Mouse (Mus musculus): ENCODE data around the gene Mtfr1l. TPM values are rescaled to one million over a fixed set of nuclear protein-coding genes. Genes with fewer than 3 reads are reported as not detected.

The Mtfr1l gene
- polyA plus RNA-seq, 1 experiment from 2014 or later = 69.4 TPM

DNA sequence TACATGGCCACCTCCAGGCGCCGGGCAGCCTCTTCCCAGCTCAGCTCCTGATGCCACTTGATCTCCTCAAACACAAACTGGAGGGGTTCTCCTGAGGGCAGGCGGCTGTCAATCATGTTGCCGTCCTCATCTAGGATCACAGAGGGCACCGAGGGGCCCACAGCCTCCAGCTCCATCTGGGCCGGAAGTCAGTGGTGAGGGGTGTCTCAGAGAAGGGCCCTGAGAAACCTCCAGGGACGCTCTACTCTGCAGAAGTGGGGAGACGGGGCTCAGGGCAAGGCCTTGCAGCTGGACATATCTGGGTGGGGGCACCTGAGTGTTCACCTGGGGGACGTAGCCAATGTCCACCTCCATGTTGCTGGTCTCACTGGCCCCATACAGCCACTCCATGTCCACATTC is 7.5 kb upstream of the Mtfr1l start:
- ChIA-PET CTCF (interaction anchor here (0.6 to 1.5 kb wide), 7 partner anchors 9 to 251 kb away, joined by 3 to 6 read pairs (median 3); partner anchors contain the start of gene Selenon), POLR2A (no interaction called here)
- no peak for DNase-seq (ENCODE audit: low read depth, low spot score)
- in situ Hi-C loops (cut with MboI; ENCODE audit: low pct_unique_long_range_greater_than_20kb) = loop anchor here (10.0 kb wide), 2 partner anchors 172 to 342 kb away; no protein-coding TSS in a partner anchor
- no peak for TF ChIP-seq CTCF (IDR thresholded peaks at IDR 0.05)
- H3K27me3 ChIP-seq = no peaks in the 10 kb centered on the region
- ATAC-seq = no peak

DNA sequence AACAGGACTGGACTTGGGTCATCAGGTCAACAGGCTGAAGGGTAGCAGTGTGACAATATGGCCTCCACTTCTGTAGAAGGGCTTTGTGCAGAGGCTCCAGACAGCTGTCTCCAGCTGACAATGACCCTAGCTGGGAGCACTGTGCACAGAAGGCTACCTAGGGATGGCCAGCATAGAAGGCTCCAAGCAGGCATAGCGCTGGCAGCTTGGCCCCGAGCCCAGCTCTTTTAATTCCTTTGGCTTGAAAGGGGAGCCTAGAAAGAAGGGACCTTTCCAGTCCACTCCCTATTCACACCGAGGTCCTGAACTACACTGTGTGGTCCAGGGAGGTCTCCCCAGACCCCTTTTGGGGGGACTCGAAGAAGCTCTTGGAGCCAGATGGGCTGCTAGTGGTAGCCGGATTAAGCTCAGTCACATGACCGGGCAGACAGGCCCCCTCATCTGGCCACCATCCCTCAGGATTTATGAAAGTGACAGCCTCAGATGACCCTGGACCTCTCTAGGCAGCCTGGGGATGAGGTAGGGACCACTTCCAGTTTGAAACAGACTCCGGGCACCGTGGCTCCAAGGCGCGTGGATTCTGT is 3.9 kb upstream of the Mtfr1l start:
- H3K27me3 ChIP-seq = no peaks in the 10 kb centered on the region
- ATAC-seq (no peak), DNase-seq (ENCODE audit: low read depth, low spot score) (no peak)
- POLR2A ChIA-PET = interaction anchor here (1.0 kb wide), 1 partner anchor 12 kb away, joined by 6 read pairs; the partner anchor contains the start of gene Selenon
- in situ Hi-C loops (cut with MboI; ENCODE audit: low pct_unique_long_range_greater_than_20kb) = no loop called here
- no peak for TF ChIP-seq CTCF (IDR thresholded peaks at IDR 0.05)
- CTCF ChIA-PET = interaction anchor here (1.5 kb wide), 1 partner anchor 174 kb away, joined by 4 read pairs; no protein-coding TSS in a partner anchor

DNA sequence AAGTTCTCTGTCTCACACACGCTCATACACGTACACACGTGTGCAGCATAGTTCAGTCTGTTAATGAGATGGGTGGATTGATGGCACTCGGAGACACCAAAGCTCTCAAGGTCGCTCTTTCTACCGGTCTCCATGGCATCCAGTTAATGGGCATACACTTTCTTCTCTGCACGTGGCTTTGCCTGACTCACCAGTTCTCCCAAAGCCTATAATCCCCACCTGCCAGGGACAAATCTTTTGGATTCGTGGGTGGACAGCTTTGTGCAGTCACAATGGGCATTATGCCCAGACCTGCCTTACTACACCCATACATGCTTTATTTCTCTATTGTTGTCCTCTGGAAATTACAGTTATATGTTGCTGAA is 582 bp upstream of the Mtfr1l start:
- ATAC-seq = peak; percentile 17
- DNase-seq (ENCODE audit: low read depth, low spot score) = peak; percentile 75
- CTCF ChIA-PET = interaction anchor here (0.8 kb wide), 1 partner anchor 58 kb away, joined by 4 read pairs; no protein-coding TSS in a partner anchor
- in situ Hi-C loops (cut with MboI; ENCODE audit: low pct_unique_long_range_greater_than_20kb) = no loop called here
- TF ChIP-seq CTCF (IDR thresholded peaks at IDR 0.05) = no peak
- POLR2A ChIA-PET = interaction anchor here (0.9 to 2.1 kb wide), 2 partner anchors 10 to 20 kb away, joined by 3 to 6 read pairs; no protein-coding TSS in a partner anchor
- H3K27me3 ChIP-seq = no peaks in the 10 kb centered on the region

DNA sequence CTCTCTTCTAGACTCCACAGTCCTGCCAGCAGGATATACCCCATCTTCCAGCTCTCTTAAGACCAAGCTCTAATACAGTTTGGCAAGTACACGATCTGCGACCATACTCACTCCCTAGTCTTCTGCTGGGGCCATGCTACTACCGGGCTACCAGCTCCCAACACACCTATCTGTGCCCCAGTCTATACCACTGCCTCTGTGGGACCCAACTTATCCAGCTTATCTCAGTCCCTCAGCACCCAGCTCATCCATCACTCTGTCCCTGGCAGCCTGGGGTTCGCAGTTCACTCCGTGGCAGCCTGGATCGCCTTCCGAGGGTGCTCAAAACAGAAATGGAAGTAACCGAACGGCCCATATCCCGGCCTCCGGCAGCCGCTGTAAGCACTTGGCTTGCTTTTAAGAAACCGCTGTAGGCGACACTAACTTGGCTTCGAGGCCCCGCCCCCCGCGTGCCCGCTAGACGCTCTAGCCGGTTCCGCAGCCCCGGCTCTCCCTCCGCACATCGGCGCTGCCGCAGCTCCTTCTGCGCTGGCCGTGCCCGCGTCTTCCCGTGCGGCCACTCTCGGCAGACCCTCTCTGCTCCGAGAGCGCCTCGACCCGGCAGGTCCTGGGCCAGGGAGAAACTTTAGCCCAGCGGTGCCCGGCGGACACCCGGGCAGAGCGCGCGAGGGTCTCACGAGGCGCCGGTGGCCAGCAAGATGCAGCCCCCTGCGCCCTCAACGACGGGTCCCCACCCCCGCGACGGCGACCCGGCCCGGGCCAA is 882 bp downstream of the Mtfr1l start:
- ChIA-PET CTCF (interaction anchor here (0.9 kb wide), 1 partner anchor 27 kb away, joined by 3 read pairs; no protein-coding TSS in a partner anchor), POLR2A (interaction anchor here (2.1 kb wide), 1 partner anchor 11 kb away, joined by 6 read pairs; no protein-coding TSS in a partner anchor)
- no peak for DNase-seq (ENCODE audit: low read depth, low spot score)
- ATAC-seq = peak; percentile 44
- TF ChIP-seq CTCF (IDR thresholded peaks at IDR 0.05) = no peak
- H3K27me3 ChIP-seq = no peaks in the 10 kb centered on the region
- in situ Hi-C loops (cut with MboI; ENCODE audit: low pct_unique_long_range_greater_than_20kb) = no loop called here

DNA sequence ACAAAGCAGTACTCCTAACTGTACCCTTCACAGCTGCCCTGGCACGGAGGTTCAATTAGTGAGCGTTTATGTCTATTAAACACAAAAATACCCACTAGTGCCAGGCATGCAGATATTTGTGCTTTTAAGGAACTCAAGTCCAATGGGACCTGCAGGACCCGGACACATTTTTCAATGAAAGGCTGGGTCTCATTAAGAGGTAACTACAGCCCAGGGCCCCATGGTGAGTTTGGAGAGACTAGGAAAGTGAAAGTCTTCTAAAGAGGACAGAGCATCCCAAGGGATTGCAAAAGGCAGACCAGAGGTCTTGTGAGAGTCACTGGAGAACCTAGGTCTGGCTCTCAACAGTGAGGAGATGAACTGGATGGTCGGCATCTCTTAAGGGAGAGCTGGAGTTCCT is 1.8 kb downstream of the Mtfr1l start:
- ATAC-seq (no peak), DNase-seq (ENCODE audit: low read depth, low spot score) (no peak)
- ChIA-PET POLR2A (no interaction called here), CTCF (interaction anchor here (0.9 kb wide), 1 partner anchor 26 kb away, joined by 3 read pairs; no protein-coding TSS in a partner anchor)
- no peaks in the 10 kb centered on the region for H3K27me3 ChIP-seq
- TF ChIP-seq CTCF (IDR thresholded peaks at IDR 0.05) = no peak
- in situ Hi-C loops (cut with MboI; ENCODE audit: low pct_unique_long_range_greater_than_20kb) = no loop called here

DNA sequence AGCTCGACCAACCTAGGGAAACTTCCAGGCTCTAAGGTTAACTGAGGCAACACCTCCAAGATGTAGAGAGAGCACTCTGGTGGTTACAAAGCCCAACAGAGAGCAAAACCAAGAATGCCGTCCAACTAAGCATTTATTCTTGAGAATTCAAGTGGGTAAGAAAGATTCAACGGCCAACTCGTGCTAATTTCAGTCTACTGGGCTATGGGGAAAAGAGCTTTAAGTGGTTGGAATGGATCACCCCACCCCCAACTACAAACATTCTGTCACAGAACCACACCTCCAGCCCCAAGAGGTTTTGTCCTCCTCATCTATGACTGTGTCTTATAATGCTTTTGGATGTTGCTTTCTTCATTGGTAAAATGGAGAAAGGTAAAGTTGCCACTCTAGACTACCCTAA is 2.3 kb downstream of the Mtfr1l start:
- DNase-seq (ENCODE audit: low read depth, low spot score) (no peak), ATAC-seq (no peak)
- in situ Hi-C loops (cut with MboI; ENCODE audit: low pct_unique_long_range_greater_than_20kb) = no loop called here
- TF ChIP-seq CTCF (IDR thresholded peaks at IDR 0.05) = no peak
- POLR2A ChIA-PET = no interaction called here
- H3K27me3 ChIP-seq = no peaks in the 10 kb centered on the region
- CTCF ChIA-PET = interaction anchor here (0.9 kb wide), 1 partner anchor 10 kb away, joined by 4 read pairs; no protein-coding TSS in a partner anchor

DNA sequence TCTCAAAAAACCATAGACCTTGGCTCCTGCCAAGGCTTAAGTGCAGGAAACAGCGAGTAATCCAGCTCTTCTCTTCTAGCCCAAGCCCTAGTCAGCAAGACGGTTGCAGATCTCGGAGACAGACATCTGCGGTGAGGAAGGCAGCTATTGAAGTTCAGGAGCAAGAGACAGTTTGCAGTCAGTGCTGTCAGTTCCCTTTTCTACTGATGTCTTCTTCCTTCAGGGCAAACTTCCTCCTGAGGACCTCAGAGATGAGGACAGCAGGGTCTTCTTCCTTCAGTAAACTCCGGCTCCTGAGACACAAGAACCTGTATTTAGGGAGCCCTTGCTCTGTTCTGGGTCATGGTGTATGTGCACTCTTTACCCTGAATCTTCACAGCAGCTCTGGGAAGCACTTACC is 9.0 kb downstream of the Mtfr1l start:
- H3K27me3 ChIP-seq = no peaks in the 10 kb centered on the region
- no peak for TF ChIP-seq CTCF (IDR thresholded peaks at IDR 0.05)
- POLR2A ChIA-PET = no interaction called here
- CTCF ChIA-PET = interaction anchor here (1.0 kb wide), 1 partner anchor 15 kb away, joined by 3 read pairs; no protein-coding TSS in a partner anchor
- DNase-seq (ENCODE audit: low read depth, low spot score) = no peak
- ATAC-seq = no peak
- in situ Hi-C loops (cut with MboI; ENCODE audit: low pct_unique_long_range_greater_than_20kb) = no loop called here

DNA sequence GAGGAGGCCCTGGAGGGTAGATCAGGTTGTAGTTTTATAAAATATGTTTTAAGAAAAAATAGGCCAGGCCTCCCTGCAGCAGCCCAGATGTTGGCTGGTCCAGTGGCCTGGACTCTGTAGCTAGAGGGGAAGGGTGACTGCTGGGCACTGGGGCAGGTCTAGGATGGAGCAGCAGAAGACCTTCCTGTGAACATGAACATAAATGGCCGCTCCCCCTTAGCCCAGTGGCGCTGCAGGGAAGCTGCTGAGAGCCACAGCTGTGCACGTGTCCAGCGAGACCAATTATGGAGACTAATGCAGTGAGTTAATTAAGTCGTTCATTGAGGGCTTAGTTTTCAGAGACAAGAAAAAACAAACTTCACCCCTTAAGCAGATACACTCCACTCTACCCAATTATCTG is 9.4 kb downstream of the Mtfr1l start:
- no peaks in the 10 kb centered on the region for H3K27me3 ChIP-seq
- no peak for DNase-seq (ENCODE audit: low read depth, low spot score)
- in situ Hi-C loops (cut with MboI; ENCODE audit: low pct_unique_long_range_greater_than_20kb) = no loop called here
- ChIA-PET CTCF (no interaction called here), POLR2A (no interaction called here)
- TF ChIP-seq CTCF (IDR thresholded peaks at IDR 0.05) = no peak
- no peak for ATAC-seq

DNA sequence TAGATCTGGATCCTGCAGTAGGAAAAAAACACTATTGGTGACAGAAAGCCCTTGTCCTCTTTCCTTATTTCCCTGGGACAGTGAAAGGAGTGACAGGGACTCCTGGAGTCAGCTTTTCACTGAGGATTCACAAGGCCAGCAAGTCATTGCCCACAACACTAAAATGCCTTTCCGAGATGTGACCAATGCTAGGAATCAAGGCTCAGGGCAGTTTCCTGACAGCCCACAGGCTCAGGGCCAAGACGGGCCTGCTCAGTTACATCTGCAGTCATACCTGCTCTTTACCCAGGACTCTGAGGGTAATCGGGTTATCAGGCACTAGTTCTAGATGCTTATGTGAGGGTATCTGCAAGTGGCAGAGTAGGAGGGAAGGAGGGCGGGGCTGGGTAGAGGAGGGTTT is 11.7 kb downstream of the Mtfr1l start:
- TF ChIP-seq CTCF (IDR thresholded peaks at IDR 0.05) = no peak
- ChIA-PET POLR2A (no interaction called here), CTCF (interaction anchor here (1.4 kb wide), 1 partner anchor 45 kb away, joined by 4 read pairs; no protein-coding TSS in a partner anchor)
- H3K27me3 ChIP-seq = no peaks in the 10 kb centered on the region
- DNase-seq (ENCODE audit: low read depth, low spot score) = no peak
- in situ Hi-C loops (cut with MboI; ENCODE audit: low pct_unique_long_range_greater_than_20kb) = no loop called here
- ATAC-seq = no peak

DNA sequence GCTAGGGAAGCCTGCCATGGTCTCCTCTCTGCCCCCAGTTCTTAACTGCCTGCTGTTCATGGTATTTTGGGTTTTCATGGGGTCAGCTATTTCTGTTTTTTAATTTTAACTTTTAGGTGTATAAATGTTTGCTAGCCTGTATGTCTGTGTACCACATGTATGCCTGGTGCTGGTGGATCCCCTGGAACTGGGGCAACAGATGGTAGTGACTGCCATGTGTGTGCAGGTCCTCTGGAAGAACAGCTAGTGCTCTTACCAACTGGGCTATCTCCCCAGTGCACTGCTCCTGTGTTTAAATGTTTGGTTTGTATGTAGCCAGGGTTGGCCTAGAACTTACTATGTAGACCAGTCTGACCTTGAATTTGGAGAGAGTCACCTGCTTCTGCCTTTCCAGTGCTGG is 15.9 kb downstream of the Mtfr1l start:
- in situ Hi-C loops (cut with MboI; ENCODE audit: low pct_unique_long_range_greater_than_20kb) = no loop called here
- no peak for TF ChIP-seq CTCF (IDR thresholded peaks at IDR 0.05)
- POLR2A ChIA-PET = interaction anchor here (1.1 kb wide), 1 partner anchor 25 kb away, joined by 3 read pairs; no protein-coding TSS in a partner anchor
- ATAC-seq (no peak), DNase-seq (ENCODE audit: low read depth, low spot score) (no peak)
- H3K27me3 ChIP-seq = no peaks in the 10 kb centered on the region
- CTCF ChIA-PET = no interaction called here

DNA sequence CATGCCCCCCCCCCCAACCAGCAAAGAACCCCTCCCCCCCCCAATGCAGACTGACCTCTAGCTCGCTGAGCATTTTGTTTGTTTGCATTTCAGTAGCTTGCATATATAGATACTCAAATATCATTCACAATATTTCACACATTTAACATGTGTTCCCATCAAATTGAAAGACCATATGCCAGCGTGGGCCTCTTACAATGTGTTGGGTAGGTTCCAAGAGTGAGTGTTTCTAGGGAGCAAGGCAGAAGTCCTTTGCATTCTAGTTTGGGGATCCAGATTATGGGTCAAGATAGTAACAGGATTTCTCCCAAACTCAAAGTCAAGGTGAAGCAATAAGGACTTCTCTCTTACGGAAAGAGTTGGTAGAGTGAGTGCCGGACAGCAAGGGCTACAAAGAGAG is 16.6 kb downstream of the Mtfr1l start:
- in situ Hi-C loops (cut with MboI; ENCODE audit: low pct_unique_long_range_greater_than_20kb) = no loop called here
- no peaks in the 10 kb centered on the region for H3K27me3 ChIP-seq
- CTCF ChIA-PET = interaction anchor here (0.7 kb wide), 1 partner anchor 12 kb away, joined by 3 read pairs; no protein-coding TSS in a partner anchor
- ATAC-seq = no peak
- TF ChIP-seq CTCF (IDR thresholded peaks at IDR 0.05) = no peak
- no peak for DNase-seq (ENCODE audit: low read depth, low spot score)
- POLR2A ChIA-PET = interaction anchor here (1.1 kb wide), 1 partner anchor 26 kb away, joined by 3 read pairs; no protein-coding TSS in a partner anchor

Measured in Patski (cell line).